Mouse (Mus musculus): Measurements from ENCODE around the gene Cdk13.

GRCm38 (mm10) chr13:17843336-17843735, 38.4 kb upstream of the Cdk13 start:
- TF ChIP-seq POLR2A (IDR thresholded peaks at IDR 0.05; ENCODE audit: insufficient read depth, low read depth, low read length) (no peak), CTCF (IDR thresholded peaks at IDR 0.05; ENCODE audit: insufficient read depth, low read depth, low read length) (no peak)
